Mouse (Mus musculus): ENCODE measurements at regions not wholly inside any gene's neighbourhood (a gene's known extent, or its start where the extent isn't known, plus 50 kb on each side); places are given as distances from the start of the nearest gene placed in this dataset.

GRCm38 (mm10) chr16:84581166-84581565 is 66.2 kb downstream of the A730009L09Rik start:
- intact Hi-C loops (cut with DNase I), result no loop called here
- DNase-seq (ENCODE audit: low spot score in 2 of 2), result no peak

GRCm38 (mm10) chr16:84583323-84583722 is 68.4 kb downstream of the A730009L09Rik start:
- DNase-seq (ENCODE audit: low spot score in 2 of 2), result peak; percentile 10 to 55
- intact Hi-C loops (cut with DNase I), result no loop called here

GRCm38 (mm10) chr16:84583773-84584229 is 68.9 kb downstream of the A730009L09Rik start:
- peak in 1 of 2 experiments; percentile 6 for DNase-seq (ENCODE audit: low spot score in 2 of 2)
- intact Hi-C loops (cut with DNase I), result no loop called here

- no peak for DNase-seq (ENCODE audit: low spot score in 2 of 2)
- intact Hi-C loops (cut with DNase I), result no loop called here
These were observed 69.9 kb downstream of the A730009L09Rik start for GRCm38 (mm10) chr16:84584724-84585399.

- no peak for DNase-seq (ENCODE audit: low spot score in 2 of 2)
- intact Hi-C loops (cut with DNase I), result no loop called here
These were observed 78.1 kb downstream of the A730009L09Rik start for GRCm38 (mm10) chr16:84592978-84593377.

- no peak for DNase-seq (ENCODE audit: low spot score in 2 of 2)
- intact Hi-C loops (cut with DNase I), result no loop called here
These were observed 88.0 kb downstream of the A730009L09Rik start for GRCm38 (mm10) chr16:84602969-84603368.

GRCm38 (mm10) chr16:84603465-84604205 is 88.7 kb downstream of the A730009L09Rik start:
- no peak for DNase-seq (ENCODE audit: low spot score in 2 of 2)

GRCm38 (mm10) chr16:84604272-84604975 is 89.5 kb downstream of the A730009L09Rik start:
- peak in 1 of 2 experiments; percentile 35 for DNase-seq (ENCODE audit: low spot score in 2 of 2)
- intact Hi-C loops (cut with DNase I), result no loop called here

More at GRCm38 (mm10) chr16:84603465-84604205, 88.7 kb downstream of the A730009L09Rik start:
- intact Hi-C loops (cut with DNase I), result no loop called here

- intact Hi-C loops (cut with DNase I), result no loop called here
These were observed 91.3 kb downstream of the A730009L09Rik start for GRCm38 (mm10) chr16:84606010-84606803.

GRCm38 (mm10) chr16:84606804-84607095 is 91.8 kb downstream of the A730009L09Rik start:
- DNase-seq (ENCODE audit: low spot score in 2 of 2), result no peak
- intact Hi-C loops (cut with DNase I), result no loop called here

More at GRCm38 (mm10) chr16:84606010-84606803, 91.3 kb downstream of the A730009L09Rik start:
- no peak for DNase-seq (ENCODE audit: low spot score in 2 of 2)

GRCm38 (mm10) chr16:84607503-84607902 is 92.6 kb downstream of the A730009L09Rik start:
- DNase-seq (ENCODE audit: low spot score in 2 of 2), result no peak
- intact Hi-C loops (cut with DNase I), result no loop called here

- intact Hi-C loops (cut with DNase I), result no loop called here
These were observed 100.8 kb downstream of the A730009L09Rik start for GRCm38 (mm10) chr16:84615683-84616082.

GRCm38 (mm10) chr16:84616132-84616531 is 101.2 kb downstream of the A730009L09Rik start:
- intact Hi-C loops (cut with DNase I), result no loop called here
- no peak for DNase-seq (ENCODE audit: low spot score in 2 of 2)

More at GRCm38 (mm10) chr16:84615683-84616082, 100.8 kb downstream of the A730009L09Rik start:
- no peak for DNase-seq (ENCODE audit: low spot score in 2 of 2)

- intact Hi-C loops (cut with DNase I), result no loop called here
- no peak for DNase-seq (ENCODE audit: low spot score in 2 of 2)
These were observed 103.5 kb downstream of the A730009L09Rik start for GRCm38 (mm10) chr16:84618379-84618778.

- intact Hi-C loops (cut with DNase I), result no loop called here
- DNase-seq (ENCODE audit: low spot score in 2 of 2), result no peak
These were observed 105.0 kb downstream of the A730009L09Rik start for GRCm38 (mm10) chr16:84619876-84620275.

- no peak for DNase-seq (ENCODE audit: low spot score in 2 of 2)
These were observed 105.9 kb downstream of the A730009L09Rik start for GRCm38 (mm10) chr16:84620861-84621260.

GRCm38 (mm10) chr16:84621300-84622031 is 106.5 kb downstream of the A730009L09Rik start:
- intact Hi-C loops (cut with DNase I), result no loop called here
- peak; percentile 33 to 45 for DNase-seq (ENCODE audit: low spot score in 2 of 2)

More at GRCm38 (mm10) chr16:84620861-84621260, 105.9 kb downstream of the A730009L09Rik start:
- intact Hi-C loops (cut with DNase I), result no loop called here

- DNase-seq (ENCODE audit: low spot score in 2 of 2), result no peak
- intact Hi-C loops (cut with DNase I), result no loop called here
These were observed 108.6 kb downstream of the A730009L09Rik start for GRCm38 (mm10) chr16:84623346-84624085.

Data from left cerebral cortex, postnatal 14 days (tissue).